Comparison of ENCODE assay signal across 14 mouse cellular contexts in the genomic region with DNA sequence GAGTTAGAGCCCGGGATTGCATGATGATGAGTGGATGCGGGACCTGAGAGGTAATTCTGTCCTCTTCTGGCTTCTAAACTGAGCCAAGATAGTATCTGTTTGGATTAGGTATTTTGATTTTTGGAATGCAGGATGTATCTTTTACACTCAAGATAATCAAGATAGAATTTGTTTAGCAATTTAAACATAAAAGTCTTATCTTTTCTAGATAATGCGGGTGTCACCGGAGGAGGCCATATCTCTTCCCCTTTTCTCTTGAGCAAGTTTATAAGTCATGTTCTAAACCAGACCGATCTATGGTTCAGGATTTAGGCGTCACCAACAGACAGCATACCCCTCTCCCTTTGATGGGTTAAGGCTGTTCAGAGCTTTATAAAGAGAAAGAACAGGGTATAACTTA.
"Had no signal": no experiment of that assay in that cellular context is flagged by ENCODE, and none has a peak within 500 bp of the region (broad histone marks: within the 10 kb centered on the region; RNA-seq: fewer than 3 reads in every experiment).

No protein-coding gene starts in this region.

- H3K4me2 ChIP-seq: intestine, embryonic 15.5 days had no signal

- H3K4me3 ChIP-seq: intestine, embryonic 15.5 days; limb, embryonic 12.5 days; lung, embryonic 15.5 days; midbrain, embryonic 10.5 days had no signal

- ATAC-seq: intestine, embryonic 15.5 days; midbrain, embryonic 16.5 days had no signal

- H3K9ac ChIP-seq: intestine, embryonic 15.5 days; limb, embryonic 12.5 days; lung, embryonic 15.5 days had no signal

- H3K27ac ChIP-seq: intestine, embryonic 15.5 days; limb, embryonic 12.5 days; lung, embryonic 15.5 days; midbrain, embryonic 10.5 days had no signal

- H3K9me3 ChIP-seq: intestine, embryonic 15.5 days; limb, embryonic 12.5 days; lung, embryonic 15.5 days; midbrain, embryonic 10.5 days had no signal

- DNase-seq: kidney, adult 18-20 months; kidney, postnatal 10 days; kidney, postnatal 4 days; lung, postnatal 4 days; retina, postnatal 1 day; right cerebral cortex, postnatal 4 days; spleen, adult 18-20 months; thymus, adult 18-20 months; thymus, postnatal 14 days had no signal

- H3K27me3 ChIP-seq: intestine, embryonic 15.5 days; limb, embryonic 12.5 days; lung, embryonic 15.5 days had no signal

- H3K36me3 ChIP-seq: intestine, embryonic 15.5 days; limb, embryonic 12.5 days; lung, embryonic 15.5 days had no signal
